Mouse (Mus musculus): ENCODE measurements at regions not wholly inside any gene's neighbourhood (a gene's known extent, or its start where the extent isn't known, plus 50 kb on each side); places are given as distances from the start of the nearest gene placed in this dataset.
A peak's percentile ranks its signal among the peaks of the same experiment; 100 is the strongest.
"Not testable (repeated sequence)": the region's sequence is repeated elsewhere in the genome, so short reads cannot be mapped to it uniquely, and the experiment has no call there.

DNA sequence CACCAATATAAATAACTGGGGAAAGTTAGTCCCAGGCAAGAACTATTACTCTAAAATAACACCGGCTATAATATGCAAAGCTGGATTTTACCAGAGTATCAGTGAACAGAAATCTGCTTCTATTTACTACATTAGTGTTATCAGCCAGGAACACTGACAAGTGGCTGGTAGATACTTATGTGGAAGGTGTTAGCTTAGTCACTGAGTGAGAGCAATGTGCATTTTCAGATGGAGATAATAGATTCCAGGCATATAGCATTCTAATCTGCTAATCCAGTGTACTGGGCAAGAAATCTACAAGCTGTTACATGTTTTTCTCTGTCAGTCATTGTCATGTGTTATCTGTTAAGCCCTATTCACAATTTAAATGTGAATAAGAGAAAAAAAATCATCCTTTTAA, 1054.6 kb upstream of the Rag2 start:
- ATAC-seq (replicated peaks; ENCODE audit: poor library complexity): not testable (repeated sequence)

DNA sequence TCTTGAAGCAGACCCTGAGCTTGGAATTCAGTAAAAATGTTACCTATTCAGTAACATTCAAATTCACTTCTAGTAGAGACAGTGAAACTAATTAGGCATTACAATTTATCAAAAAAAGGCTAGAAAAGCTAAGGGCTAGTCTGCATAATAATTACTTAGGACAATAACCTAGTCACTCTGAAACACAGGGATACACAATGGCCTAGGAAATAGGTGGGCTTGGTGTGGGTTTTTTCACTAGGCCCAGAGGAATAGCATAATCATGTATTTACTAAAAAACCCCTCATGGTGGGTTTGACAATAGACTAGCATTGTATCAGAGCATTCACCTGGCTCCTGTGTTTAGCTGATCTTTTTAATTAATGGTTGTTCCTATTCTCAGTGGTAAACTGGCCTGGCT, 1033.9 kb upstream of the Rag2 start:
- ATAC-seq (replicated peaks; ENCODE audit: poor library complexity): not testable (repeated sequence)

DNA sequence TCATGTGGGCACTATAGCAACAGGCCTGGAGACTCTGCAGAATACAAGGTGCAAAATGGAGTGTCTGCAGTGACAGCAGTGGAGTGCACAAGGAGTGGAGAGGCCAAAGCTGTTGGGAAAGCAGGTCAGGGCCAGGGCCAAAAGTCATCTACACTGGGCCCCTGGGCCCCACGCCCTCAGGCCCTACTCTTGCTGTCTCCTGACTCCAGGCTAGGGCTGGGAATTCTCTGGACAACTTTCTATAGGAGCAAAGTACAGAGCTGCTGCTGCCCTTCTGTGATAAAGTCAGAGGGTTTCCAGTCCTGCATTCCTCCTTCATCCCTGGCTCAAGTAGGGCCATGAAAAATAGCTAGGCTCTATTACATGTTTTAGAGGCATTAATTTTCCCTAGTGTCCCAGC, 998.3 kb upstream of the Rag2 start:
- ATAC-seq (replicated peaks; ENCODE audit: poor library complexity): not testable (repeated sequence)

DNA sequence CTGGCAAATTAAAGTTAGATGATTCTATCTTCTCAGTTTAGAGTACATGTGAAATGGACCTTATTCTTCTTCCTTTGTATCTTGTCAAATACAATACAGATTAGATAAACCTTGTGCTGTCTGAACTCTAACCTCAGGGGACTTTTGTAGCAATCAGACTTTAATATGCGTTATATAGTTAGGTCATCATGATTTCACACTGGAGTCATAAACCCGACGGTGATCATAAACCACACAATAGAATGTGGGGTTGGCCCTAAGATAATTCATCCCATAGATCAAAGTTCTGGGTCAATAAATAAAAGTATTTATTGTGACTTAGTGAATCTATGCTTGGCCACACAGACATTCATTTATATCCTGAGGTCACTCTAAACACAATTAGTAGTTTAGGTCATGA, 971.8 kb upstream of the Rag2 start:
- ATAC-seq (replicated peaks; ENCODE audit: poor library complexity): not testable (repeated sequence)

DNA sequence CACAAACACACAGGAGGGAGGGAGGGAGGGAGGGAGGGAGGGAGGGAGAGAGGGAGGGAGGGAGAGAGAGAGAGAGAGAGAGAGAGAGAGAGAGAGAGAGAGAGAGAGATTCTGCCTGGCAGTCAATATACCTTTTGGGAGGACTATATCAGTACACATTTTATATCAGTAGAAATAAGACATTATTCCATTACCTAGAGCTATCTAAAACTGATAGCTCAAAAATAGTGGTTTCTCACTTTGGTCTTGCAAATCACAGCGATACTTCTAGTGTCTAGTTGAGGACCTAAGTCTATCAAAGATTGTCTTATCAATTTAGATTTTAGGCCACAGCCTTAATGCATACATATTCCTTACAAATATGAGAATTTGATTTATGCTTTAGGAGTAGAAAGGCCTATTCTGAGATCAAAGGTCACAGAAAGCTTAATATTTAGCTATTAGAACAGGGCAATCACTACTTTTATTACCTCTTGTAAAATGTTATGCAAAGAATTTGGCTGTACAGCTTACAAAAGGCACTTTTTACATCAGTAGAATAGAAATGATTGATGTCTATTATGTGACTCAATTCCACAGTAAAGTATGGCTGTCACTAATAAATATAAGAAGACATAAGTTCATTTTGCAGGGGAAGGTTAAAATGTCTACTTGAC, 953.0 kb upstream of the Rag2 start:
- not testable (repeated sequence) for ATAC-seq (replicated peaks; ENCODE audit: poor library complexity)

DNA sequence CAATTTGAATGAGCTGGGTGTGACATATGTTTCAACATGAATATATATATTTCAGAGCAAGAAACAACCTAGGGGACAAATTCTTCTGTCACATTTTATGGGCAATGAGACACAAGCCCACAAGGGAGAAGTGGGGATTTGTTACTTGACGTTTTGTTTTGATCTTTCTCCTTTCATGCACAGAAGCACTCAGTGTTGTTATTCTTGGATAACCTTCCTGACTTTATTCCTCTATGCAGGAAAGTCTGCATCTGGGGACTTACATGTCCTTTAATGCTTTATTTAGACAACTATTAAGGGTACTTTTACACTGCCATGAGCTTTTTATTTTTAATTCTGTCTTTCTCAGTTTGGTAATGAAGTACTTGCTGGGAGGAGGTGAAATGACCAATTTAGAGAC, 916.1 kb upstream of the Rag2 start:
- ATAC-seq (replicated peaks; ENCODE audit: poor library complexity): not testable (repeated sequence)

DNA sequence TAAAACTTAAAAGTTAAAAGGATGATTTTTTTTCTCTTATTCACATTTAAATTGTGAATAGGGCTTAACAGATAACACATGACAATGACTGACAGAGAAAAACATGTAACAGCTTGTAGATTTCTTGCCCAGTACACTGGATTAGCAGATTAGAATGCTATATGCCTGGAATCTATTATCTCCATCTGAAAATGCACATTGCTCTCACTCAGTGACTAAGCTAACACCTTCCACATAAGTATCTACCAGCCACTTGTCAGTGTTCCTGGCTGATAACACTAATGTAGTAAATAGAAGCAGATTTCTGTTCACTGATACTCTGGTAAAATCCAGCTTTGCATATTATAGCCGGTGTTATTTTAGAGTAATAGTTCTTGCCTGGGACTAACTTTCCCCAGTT, 881.2 kb upstream of the Rag2 start:
- not testable (repeated sequence) for ATAC-seq (replicated peaks; ENCODE audit: poor library complexity)

DNA sequence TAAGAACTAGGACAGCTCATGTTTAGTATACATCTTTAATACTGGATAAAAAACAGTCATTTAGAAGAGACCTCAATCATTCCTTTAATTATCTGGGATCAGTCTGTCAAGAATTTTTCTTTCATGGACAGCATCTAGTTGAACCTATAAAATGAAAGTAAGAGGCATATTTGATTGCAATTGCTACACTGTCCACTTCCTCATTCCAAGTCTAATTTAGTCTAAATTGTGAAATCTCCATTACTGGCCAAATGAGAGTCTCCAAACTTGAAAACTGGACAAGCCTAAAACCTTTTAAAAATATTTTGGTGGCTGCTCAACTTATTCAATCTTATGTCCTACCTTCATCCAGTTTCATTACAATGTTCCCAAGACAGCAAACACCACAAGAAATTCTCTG, 869.5 kb upstream of the Rag2 start:
- ATAC-seq (replicated peaks; ENCODE audit: poor library complexity): peak; percentile 52; the same call in 1 of the 2 replicates

DNA sequence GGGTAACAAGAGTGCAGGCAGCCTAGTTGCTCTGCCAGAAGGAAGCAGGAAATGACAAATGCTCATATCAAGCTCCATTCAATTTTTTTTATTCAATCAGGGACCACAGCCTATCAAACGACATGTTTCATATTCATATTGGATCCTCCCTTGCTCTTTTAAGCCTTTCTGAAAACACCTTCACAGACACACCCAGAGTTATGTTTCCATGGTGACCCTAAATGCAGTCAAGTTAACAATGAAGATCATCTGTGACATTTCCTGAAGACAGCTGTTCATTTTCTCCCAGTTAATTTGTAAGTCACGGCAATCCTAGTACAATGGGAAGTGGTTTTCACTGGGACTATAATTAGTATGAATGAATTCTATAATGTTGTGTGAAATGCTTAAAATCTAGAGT, 839.1 kb upstream of the Rag2 start:
- ATAC-seq (replicated peaks; ENCODE audit: poor library complexity): no peak

DNA sequence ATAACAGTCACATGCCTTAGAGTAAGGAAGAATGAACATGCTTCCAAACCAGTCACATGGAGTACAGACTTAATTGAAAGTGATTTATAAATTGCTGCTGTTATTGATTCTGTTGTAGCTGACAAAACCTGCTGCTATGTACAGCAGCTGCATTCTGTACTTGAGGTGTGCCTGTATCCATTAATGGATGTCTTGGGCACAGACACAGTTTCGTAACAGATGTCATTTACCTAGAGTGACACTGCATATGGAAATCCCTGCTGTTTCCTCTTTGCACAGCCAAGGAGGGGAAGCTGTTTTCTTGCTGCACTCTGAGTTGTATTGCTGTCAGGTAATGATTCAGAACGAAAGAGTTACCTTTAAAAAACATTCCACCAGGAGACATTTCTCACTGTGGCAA, 828.9 kb upstream of the Rag2 start:
- no peak for ATAC-seq (replicated peaks; ENCODE audit: poor library complexity)

DNA sequence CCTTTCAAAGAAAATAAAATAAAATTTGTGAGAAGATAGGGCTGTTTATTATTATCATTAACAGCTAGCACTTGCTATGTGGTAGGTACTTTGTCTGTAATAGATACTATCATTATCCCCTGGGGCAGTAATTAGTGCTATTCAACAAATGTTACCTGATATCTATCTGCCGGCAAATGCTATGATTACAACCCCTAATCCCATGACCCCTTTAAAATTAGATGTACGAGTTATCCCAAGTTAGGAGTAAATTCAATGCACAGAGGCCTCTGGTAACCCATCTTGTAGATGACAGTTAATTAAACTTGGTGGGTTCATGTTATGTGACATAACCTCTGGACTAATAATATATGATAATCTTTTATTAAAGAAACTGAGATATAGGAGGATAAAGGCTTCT, 827.7 kb upstream of the Rag2 start:
- no peak for ATAC-seq (replicated peaks; ENCODE audit: poor library complexity)

DNA sequence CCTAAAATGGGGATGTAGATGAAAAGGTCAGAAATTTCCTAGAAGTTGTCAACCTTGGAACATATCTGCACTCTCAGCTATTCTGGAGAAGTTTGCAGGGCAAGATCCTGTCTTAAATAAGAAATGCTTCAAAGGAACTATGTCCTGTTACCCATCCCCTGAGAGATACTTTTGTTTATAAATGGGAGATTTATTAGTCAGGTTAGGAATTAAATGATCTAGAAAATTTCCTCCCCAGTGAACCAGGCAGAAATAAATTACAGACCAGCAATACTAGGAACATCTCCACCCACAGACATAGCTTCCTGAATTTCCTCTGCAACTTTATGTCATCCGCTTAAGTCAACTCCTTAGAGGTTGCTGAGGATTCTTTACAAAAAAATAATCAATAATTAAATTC, 827.0 kb upstream of the Rag2 start:
- no peak for ATAC-seq (replicated peaks; ENCODE audit: poor library complexity)

DNA sequence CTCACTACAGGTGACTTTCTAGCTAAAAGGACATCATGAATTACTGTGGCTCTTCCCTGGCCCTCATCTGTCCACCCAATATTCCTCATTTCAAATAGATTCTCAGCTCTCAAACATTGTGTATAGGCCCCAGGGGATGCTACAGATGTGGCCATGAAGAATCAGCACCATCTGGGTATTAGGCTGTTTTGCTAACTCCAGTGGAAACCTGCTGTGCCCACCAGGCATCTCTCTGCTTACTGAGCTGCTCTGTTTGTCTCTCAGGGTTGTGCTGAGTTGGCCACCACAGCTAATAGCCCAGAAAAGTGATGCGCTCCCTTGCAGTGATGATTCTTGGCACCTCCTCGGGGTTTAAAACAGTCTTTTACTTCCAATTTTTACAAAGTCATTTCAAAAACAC, 812.0 kb upstream of the Rag2 start:
- no peak for ATAC-seq (replicated peaks; ENCODE audit: poor library complexity)

DNA sequence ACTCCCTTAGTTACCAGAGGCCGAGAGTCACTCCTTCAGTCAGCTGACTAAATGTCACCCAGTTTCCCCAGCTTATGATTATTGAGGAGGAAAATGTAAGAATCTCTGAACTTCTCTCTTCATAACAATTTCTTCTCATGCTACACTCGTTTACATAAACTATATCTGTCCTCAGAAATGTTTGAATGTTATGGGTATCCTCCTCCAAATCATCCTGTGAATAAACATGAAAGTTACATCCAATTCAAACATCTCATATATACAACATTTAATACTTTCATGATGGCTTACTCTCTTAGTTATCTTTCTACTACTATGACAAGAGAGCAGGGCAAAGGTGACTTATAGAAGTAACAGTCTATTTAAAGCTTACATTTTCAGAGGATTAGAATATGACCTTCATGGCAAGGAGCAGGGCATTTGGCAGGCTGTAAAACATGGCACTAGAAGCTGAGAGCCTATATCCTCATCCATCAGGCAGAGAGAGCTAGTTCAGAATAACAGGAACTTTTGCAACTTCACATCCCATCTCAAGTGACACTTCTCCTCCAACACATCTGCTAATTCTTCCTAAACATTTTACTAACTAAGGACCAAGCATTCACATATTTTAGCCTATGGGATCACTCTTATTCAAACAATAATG, 809.8 kb upstream of the Rag2 start:
- ATAC-seq (replicated peaks; ENCODE audit: poor library complexity): no peak

DNA sequence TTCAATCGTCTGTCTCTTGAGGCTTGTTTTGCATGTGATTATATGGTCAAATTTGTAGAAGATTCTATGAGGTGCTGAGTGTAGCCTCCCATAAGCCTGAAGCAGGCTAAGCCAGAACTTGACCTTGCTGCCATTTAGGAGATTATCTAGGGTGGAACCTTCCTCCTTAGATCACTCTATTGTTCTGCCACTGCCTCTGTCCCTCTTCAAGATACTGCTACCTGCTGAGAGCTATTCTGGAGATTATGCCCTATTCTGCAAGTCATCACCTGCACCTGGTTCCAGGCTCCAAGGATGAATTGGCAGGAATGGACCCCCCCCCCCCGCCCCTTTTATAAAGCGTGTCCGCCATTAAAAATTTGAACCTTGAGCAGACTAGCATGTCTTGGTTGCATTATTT, 790.5 kb upstream of the Rag2 start:
- ATAC-seq (replicated peaks; ENCODE audit: poor library complexity): no peak

DNA sequence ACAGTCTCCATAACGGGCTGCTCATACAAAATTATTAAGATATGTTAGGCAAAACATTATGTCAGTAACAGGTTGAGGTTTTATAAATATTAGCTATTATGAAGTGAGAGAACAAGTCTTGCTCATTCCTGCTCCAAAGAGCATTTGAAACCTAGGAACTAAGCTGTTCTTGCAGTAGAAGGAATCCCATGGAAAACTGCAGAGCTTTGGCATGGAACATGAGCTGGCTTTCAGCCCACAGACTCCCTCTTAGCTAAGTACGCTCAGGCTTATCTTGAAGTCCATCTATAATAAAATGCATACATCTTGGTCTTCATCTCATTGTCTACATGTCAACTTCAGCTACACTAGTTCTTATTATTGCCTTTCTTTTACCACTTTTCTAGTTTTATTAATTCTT, 766.7 kb upstream of the Rag2 start:
- ATAC-seq (replicated peaks; ENCODE audit: poor library complexity): no peak

DNA sequence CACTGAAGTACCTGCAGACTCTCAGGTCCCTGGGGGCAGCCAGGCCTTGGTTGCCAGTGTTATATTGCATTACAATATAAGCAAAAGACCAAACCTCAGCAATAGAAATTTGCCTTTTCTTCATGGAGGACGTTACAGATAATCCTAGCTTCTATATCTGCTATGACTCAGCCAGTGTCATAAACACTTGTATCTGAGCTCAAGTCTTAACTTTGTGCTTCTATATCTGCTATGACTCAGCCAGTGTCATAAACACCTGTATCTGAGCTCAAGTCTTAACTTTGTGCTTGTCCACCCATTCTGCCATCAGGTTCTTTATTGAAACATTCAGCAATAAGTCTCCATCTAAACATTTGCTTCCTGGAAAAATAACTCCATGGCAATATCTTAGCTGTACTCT, 759.0 kb upstream of the Rag2 start:
- no peak for ATAC-seq (replicated peaks; ENCODE audit: poor library complexity)
